Mouse (Mus musculus): Measurements from ENCODE around the gene Zrsr1. TPM values are rescaled to one million over a fixed set of nuclear protein-coding genes. Genes with fewer than 3 reads are reported as not detected.
A peak's percentile ranks its signal among the peaks of the same experiment; 100 is the strongest.

Zrsr1 gene
- total and polyA plus RNA-seq, 3 experiments: 4.0 to 9.3 (median 4.8) TPM

DNA sequence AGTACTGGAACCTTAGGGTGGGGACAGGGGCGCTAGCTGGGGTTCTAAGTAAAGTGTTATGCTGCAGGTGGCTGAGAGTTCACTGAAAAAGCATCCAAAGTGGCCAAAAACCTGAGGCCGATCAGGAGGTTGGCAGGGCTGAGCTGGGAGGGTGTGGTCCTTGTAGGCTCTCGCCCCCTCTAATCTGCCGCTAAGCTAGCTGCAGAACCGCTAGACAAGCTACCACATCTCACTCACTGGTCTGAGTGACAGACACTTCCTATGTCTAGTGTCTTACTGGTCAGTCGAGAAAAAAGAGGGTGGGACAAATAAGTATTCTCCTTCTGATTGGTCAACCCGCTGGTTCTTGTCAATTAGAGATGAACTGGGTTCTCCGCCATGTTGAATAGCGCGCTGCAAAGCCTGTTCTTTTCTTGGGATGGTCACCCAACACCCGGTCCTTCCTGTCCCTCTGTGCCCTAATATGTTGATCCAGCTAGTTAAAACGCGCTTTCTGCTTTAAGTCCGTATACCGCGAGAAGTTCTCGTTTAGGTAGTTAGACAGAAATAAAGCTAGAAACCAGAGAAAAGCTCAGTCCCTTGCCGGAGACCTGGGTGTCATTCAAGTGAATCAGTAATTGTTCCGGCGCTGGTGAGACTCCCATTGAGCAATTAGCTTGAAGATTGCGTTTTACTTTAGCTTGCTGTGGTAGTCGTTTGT is 35.8 kb downstream of the Zrsr1 start, which contains the start of gene Fam161a (continued):
- TF ChIP-seq KAT2A (IDR thresholded peaks at IDR 0.05; ENCODE audit: insufficient replicate concordance, low read length) (0 out of 2 replicates have a peak, but pooled peaks have one; percentile 4), EP300 (IDR thresholded peaks at IDR 0.05; ENCODE audit: low read length) (no peak), PAX5 (IDR thresholded peaks at IDR 0.05; ENCODE audit: low read length) (no peak), SMC3 (IDR thresholded peaks at IDR 0.05; ENCODE audit: low read depth, low read length) (no peak), ZMIZ1 (IDR thresholded peaks at IDR 0.05; ENCODE audit: low read depth, low read length) (peak; percentile 51; the same call in 1 of the 2 replicates), ZKSCAN1 (IDR thresholded peaks at IDR 0.05; ENCODE audit: borderline replicate concordance, low read depth, low read length) (no peak), HCFC1 (IDR thresholded peaks at IDR 0.05; ENCODE audit: low read depth, low read length) (peak; percentile 69), IRF4 (IDR thresholded peaks at IDR 0.05; ENCODE audit: low read depth, low read length) (0 out of 2 replicates have a peak, but pooled peaks have one; percentile 57), E2F4 (IDR thresholded peaks at IDR 0.05; ENCODE audit: insufficient replicate concordance, low read depth, low read length) (0 out of 2 replicates have a peak, but pooled peaks have one; percentile 54), JUND (conservative IDR thresholded peaks at IDR 0.05; ENCODE audit: low read depth, low read length) (no peak; the same call in 1 of the 2 replicates), MYC (IDR thresholded peaks at IDR 0.05; ENCODE audit: low read depth, low read length) (no peak; the same call in 1 of the 2 replicates)

DNA sequence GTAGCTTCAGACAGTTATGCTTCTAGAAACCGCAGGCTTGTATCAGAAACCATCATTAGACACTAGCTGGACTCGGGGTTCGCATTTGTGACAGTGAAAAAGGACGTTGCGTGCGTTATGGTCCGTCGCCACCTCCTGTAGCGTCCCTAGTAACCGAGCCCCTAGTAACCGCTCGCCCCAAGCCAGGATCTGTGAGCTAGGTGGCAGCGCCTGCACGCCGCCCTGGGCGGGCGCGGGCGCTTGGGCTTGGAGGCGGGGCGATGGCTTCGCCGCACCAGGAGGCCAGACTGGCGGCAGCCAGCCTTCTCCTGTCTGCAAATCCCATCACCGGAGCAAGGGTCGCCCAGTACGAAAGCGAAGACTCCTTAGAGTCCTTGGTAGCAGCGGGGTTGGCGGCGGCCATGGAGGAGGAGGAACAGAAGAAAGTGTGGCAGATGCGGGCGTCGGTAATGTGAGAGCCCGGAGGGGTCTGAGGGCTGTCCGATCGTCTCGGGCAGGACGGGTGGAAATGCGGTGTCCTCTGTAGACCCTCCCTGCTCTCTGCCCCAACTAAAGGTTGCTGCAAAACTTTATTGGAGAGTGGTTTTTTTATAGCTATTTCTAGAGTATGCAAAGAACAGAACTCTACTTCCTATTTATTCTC is 36.5 kb downstream of the Zrsr1 start:
- dilution Hi-C loops (cut with MboI; ENCODE audit: extremely low pct_ligation_motif_present, extremely low pct_unique_long_range_greater_than_20kb, low sequenced_read_pairs) (no loop called here), in situ Hi-C loops (cut with MboI; ENCODE audit: low pct_ligation_motif_present, low pct_unique_long_range_greater_than_20kb, low sequenced_read_pairs) (loop anchor here (5.0 kb wide), 1 partner anchor 259 kb away; no protein-coding TSS in a partner anchor)
- H3K9me3 ChIP-seq (replicated peaks; ENCODE audit: low read length): no peaks in the 10 kb centered on the region
- H3K4me3 ChIP-seq (replicated peaks in 1 of 3; ENCODE audit: low read depth in 2 of 3, low read length in 2 of 3, poor library complexity in 1 of 3): peak overlapping the region; percentile 60 to 78 (median 76)
- peak; percentile 91 for DNase-seq (ENCODE audit: extremely low read depth)
- H3K4me2 ChIP-seq (ENCODE audit: insufficient read depth, low read depth, poor library complexity, severe bottlenecking): peak overlapping the region; percentile 80
- no peaks in the 10 kb centered on the region for H3K79me2 ChIP-seq (replicated peaks; ENCODE audit: control insufficient read depth, extremely low read depth, insufficient read depth, poor library complexity, severe bottlenecking)
- H3K4me1 ChIP-seq (ENCODE audit: control insufficient read depth in 1 of 2, insufficient read depth in 2 of 2): peaks cover 3 to 13% of the 10 kb centered on the region in 2 experiments; a peak in 3 of 4 replicates
- H3K27me3 ChIP-seq (replicated peaks): no peaks in the 10 kb centered on the region
- H3K9ac ChIP-seq (ENCODE audit: insufficient read depth, low read depth): peak overlapping the region; percentile 68
- peak overlapping the region; percentile 50 for H3K27ac ChIP-seq (ENCODE audit: insufficient read depth, low read depth)
- peaks cover 14 to 31% of the 10 kb centered on the region in 2 experiments for H3K36me3 ChIP-seq (replicated peaks in 1 of 2; ENCODE audit: control insufficient read depth in 1 of 2, insufficient read depth in 1 of 2, low read length in 1 of 2)
- TF ChIP-seq CTCF (conservative IDR thresholded peaks at IDR 0.05 in 1 of 2, IDR thresholded peaks at IDR 0.05 in 1 of 2; ENCODE audit: low read depth in 2 of 2, low read length in 2 of 2) (peak in 1 of 2 experiments; percentile 45; a peak in 2 of 4 replicates), MAX (IDR thresholded peaks at IDR 0.05; ENCODE audit: low read length) (no peak; the same call in 1 of the 2 replicates), MEF2A (IDR thresholded peaks at IDR 0.05; ENCODE audit: borderline replicate concordance, low read depth, low read length) (no peak), CHD2 (IDR thresholded peaks at IDR 0.05; ENCODE audit: low read length) (peak; percentile 11; the same call in 1 of the 2 replicates), EP300 (IDR thresholded peaks at IDR 0.05; ENCODE audit: low read length) (no peak), ZC3H11A (IDR thresholded peaks at IDR 0.05; ENCODE audit: low read depth, low read length) (no peak), RCOR1 (conservative IDR thresholded peaks at IDR 0.05; ENCODE audit: low read depth, low read length) (no peak), USF1 (IDR thresholded peaks at IDR 0.05; ENCODE audit: low read depth, low read length) (no peak), IRF4 (IDR thresholded peaks at IDR 0.05; ENCODE audit: low read depth, low read length) (peak; percentile 22; the same call in 1 of the 2 replicates), HCFC1 (IDR thresholded peaks at IDR 0.05; ENCODE audit: low read depth, low read length) (no peak; the same call in none of the 2 replicates), ZKSCAN1 (IDR thresholded peaks at IDR 0.05; ENCODE audit: borderline replicate concordance, low read depth, low read length) (no peak), UBTF (IDR thresholded peaks at IDR 0.05; ENCODE audit: low read depth, low read length) (peak; percentile 62; the same call in 1 of the 2 replicates), PAX5 (IDR thresholded peaks at IDR 0.05; ENCODE audit: low read length) (no peak), BHLHE40 (IDR thresholded peaks at IDR 0.05; ENCODE audit: low read depth, low read length) (no peak), KAT2A (IDR thresholded peaks at IDR 0.05; ENCODE audit: insufficient replicate concordance, low read length) (no peak), JUN (IDR thresholded peaks at IDR 0.05; ENCODE audit: insufficient read depth, low read depth, low read length) (no peak), E2F4 (IDR thresholded peaks at IDR 0.05; ENCODE audit: insufficient replicate concordance, low read depth, low read length) (no peak), MAFK (IDR thresholded peaks at IDR 0.05; ENCODE audit: insufficient replicate concordance, low read length) (no peak), MXI1 (IDR thresholded peaks at IDR 0.05; ENCODE audit: low read depth, low read length) (peak; percentile 99), POLR2A (IDR thresholded peaks at IDR 0.05; ENCODE audit: low read depth, low read length) (peak; percentile 75), MYC (IDR thresholded peaks at IDR 0.05; ENCODE audit: low read depth, low read length) (no peak), NRF1 (IDR thresholded peaks at IDR 0.05; ENCODE audit: low read depth, low read length) (peak; percentile 47; the same call in 1 of the 2 replicates), POLR2AphosphoS2 (IDR thresholded peaks at IDR 0.05; ENCODE audit: low read depth, low read length) (no peak), RAD21 (IDR thresholded peaks at IDR 0.05; ENCODE audit: low read depth, low read length) (peak; percentile 33), TBP (conservative IDR thresholded peaks at IDR 0.05; ENCODE audit: low read depth, low read length) (no peak), SIN3A (IDR thresholded peaks at IDR 0.05; ENCODE audit: low read length) (peak; percentile 99), ZMIZ1 (IDR thresholded peaks at IDR 0.05; ENCODE audit: low read depth, low read length) (no peak; the same call in 1 of the 2 replicates), SMC3 (IDR thresholded peaks at IDR 0.05; ENCODE audit: low read depth, low read length) (no peak), USF2 (conservative IDR thresholded peaks at IDR 0.05; ENCODE audit: low read depth, low read length) (no peak), ELF1 (IDR thresholded peaks at IDR 0.05; ENCODE audit: low read depth, low read length) (no peak), NELFE (IDR thresholded peaks at IDR 0.05; ENCODE audit: low read depth, low read length) (peak; percentile 64)

Measured in CH12.LX (cell line).